9 mouse cellular contexts compared by ENCODE assay signal in genomic region chr8:70223341-70223740, GRCm38 (mm10). TPM values are rescaled to one million over a fixed set of nuclear protein-coding genes. Genes with fewer than 3 reads are reported as not detected.
DNase-seq lines count a peak whose midpoint lies in the region; ATAC-seq and TF ChIP-seq lines count a peak whose summit lies in the region.
"Had no signal": no experiment of that assay in that cellular context is flagged by ENCODE, and none has a peak within 500 bp of the region (broad histone marks: within the 10 kb centered on the region; RNA-seq: fewer than 3 reads in every experiment).

No protein-coding gene starts in this region.

- H3K4me2 ChIP-seq in heart, embryonic 12.5 days, result no peak overlapping the region
- no peak overlapping the region for H3K4me2 ChIP-seq in kidney, postnatal 0 days (ENCODE audit: low read length)
- H3K4me2 ChIP-seq: midbrain, embryonic 12.5 days had no signal

- H3K36me3 ChIP-seq in heart, embryonic 12.5 days, result peaks cover 47% of the 10 kb centered on the region
- peaks cover 12% of the 10 kb centered on the region; the same call in 1 of the 2 replicates for H3K36me3 ChIP-seq in kidney, postnatal 0 days (ENCODE audit: insufficient read depth, low read length)
- H3K36me3 ChIP-seq in small intestine, adult 2 months (ENCODE audit: control insufficient read depth, insufficient read depth, low read length), result peaks cover under 1% of the 10 kb centered on the region; the same call in 1 of the 2 replicates

- no peak overlapping the region for H3K27ac ChIP-seq in heart, embryonic 12.5 days (ENCODE audit: poor library complexity, severe bottlenecking)
- no peak overlapping the region for H3K27ac ChIP-seq in kidney, postnatal 0 days
- H3K27ac ChIP-seq in small intestine, adult 2 months (ENCODE audit: insufficient read depth, low read depth, low read length), result no peak overlapping the region
- H3K27ac ChIP-seq: midbrain, embryonic 12.5 days had no signal

- H3K27me3 ChIP-seq in heart, embryonic 12.5 days (replicated peaks), result no peaks in the 10 kb centered on the region; the same call in 1 of the 2 replicates
- H3K27me3 ChIP-seq in kidney, postnatal 0 days (ENCODE audit: insufficient read depth, low read length), result no peaks in the 10 kb centered on the region
- H3K27me3 ChIP-seq in small intestine, adult 2 months (ENCODE audit: control insufficient read depth, insufficient read depth, low read length), result no peaks in the 10 kb centered on the region
- H3K27me3 ChIP-seq: midbrain, embryonic 12.5 days had no signal

- 49% methylated on average over 6 of the region's 6 CpGs for WGBS in heart, embryonic 12.5 days
- WGBS in kidney, postnatal 0 days, result 46% methylated on average over 6 of the region's 6 CpGs
- WGBS in small intestine, adult 2 months, result 50% methylated on average over 6 of the region's 6 CpGs

- H3K4me3 ChIP-seq in heart, embryonic 12.5 days, result no peak overlapping the region
- H3K4me3 ChIP-seq in kidney, postnatal 0 days (replicated peaks; ENCODE audit: low read depth, low read length), result no peak overlapping the region
- no peak overlapping the region for H3K4me3 ChIP-seq in small intestine, adult 2 months (ENCODE audit: low read depth, low read length)
- H3K4me3 ChIP-seq: midbrain, embryonic 12.5 days had no signal

- peak; percentile 70 for TF ChIP-seq CTCF in kidney, postnatal 0 days (IDR thresholded peaks at IDR 0.05; ENCODE audit: low read depth)
- TF ChIP-seq CTCF in small intestine, adult 2 months (IDR thresholded peaks at IDR 0.05; ENCODE audit: extremely low read depth, insufficient read length, insufficient replicate concordance, low read depth, low read length), result peak; percentile 55; the same call in 1 of the 2 replicates

- DNase-seq in heart, adult 18-20 months, result peak; percentile 57 to 78
- peak; percentile 40 for DNase-seq in right cerebral cortex, postnatal 4 days
- DNase-seq in right cerebral cortex, postnatal 25 days, result no peak
- peak; percentile 65 for DNase-seq in embryo, embryonic 10 days (ENCODE audit: low spot score)
- DNase-seq in kidney, postnatal 0 days (ENCODE audit: low spot score), result peak; percentile 44
- DNase-seq in T-cell, adult 2 months (ENCODE audit: low spot score), result no peak

- H3K9me3 ChIP-seq in heart, embryonic 12.5 days (replicated peaks), result no peaks in the 10 kb centered on the region
- no peaks in the 10 kb centered on the region for H3K9me3 ChIP-seq in kidney, postnatal 0 days (replicated peaks; ENCODE audit: low read length)
- H3K9me3 ChIP-seq: midbrain, embryonic 12.5 days had no signal

- no peak overlapping the region for H3K9ac ChIP-seq in heart, embryonic 12.5 days
- H3K9ac ChIP-seq in kidney, postnatal 0 days (ENCODE audit: low read depth, low read length), result no peak overlapping the region
- H3K9ac ChIP-seq: midbrain, embryonic 12.5 days had no signal

- TF ChIP-seq POLR2A in small intestine, adult 2 months (IDR thresholded peaks at IDR 0.05; ENCODE audit: low read depth, low read length), result no peak

- H3K4me1 ChIP-seq in heart, embryonic 12.5 days (replicated peaks), result peaks cover 16% of the 10 kb centered on the region
- no peaks in the 10 kb centered on the region for H3K4me1 ChIP-seq in kidney, postnatal 0 days (replicated peaks; ENCODE audit: insufficient read depth, low read length)
- H3K4me1 ChIP-seq in small intestine, adult 2 months (ENCODE audit: control insufficient read depth, insufficient read depth, insufficient read length, low read length), result peaks cover 3% of the 10 kb centered on the region; the same call in 1 of the 2 replicates
- H3K4me1 ChIP-seq: midbrain, embryonic 12.5 days had no signal

- no peak for ATAC-seq in heart, embryonic 12.5 days (ENCODE audit: insufficient number of reproducible peaks, low FRiP score)
- ATAC-seq in kidney, postnatal 0 days (replicated peaks; ENCODE audit: low FRiP score, low read depth), result peak; percentile 41; the same call in 1 of the 2 replicates

RNA-seq across cellular contexts. Expression of gene Sugp2, which starts 10.7 kb away (rescaled TPM):
- total RNA-seq in heart, adult 18-20 months (2021), result 10 to 100 TPM; 37.3 to 39.1 TPM
- polyA plus RNA-seq in heart, embryonic 12.5 days (2016; fragmentation: Nextera tagmentation; extraction: Ambion mirVana), result 33.8 and 36.0 TPM in 2 replicates
- 14.0 and 17.1 TPM in 2 replicates for polyA plus RNA-seq in kidney, postnatal 0 days (2015; fragmentation: Nextera tagmentation; extraction: Ambion mirVana)
- polyA plus RNA-seq in small intestine, adult 2 months (2012; rRNA removed), result 8.5 and 23.4 TPM in 2 replicates

RNA-seq across cellular contexts. Expression of gene Armc6, which starts 10.9 kb away (rescaled TPM):
- 1 to 10 TPM; 6.8 to 7.8 TPM for total RNA-seq in heart, adult 18-20 months (2021)
- polyA plus RNA-seq in heart, embryonic 12.5 days (2016; fragmentation: Nextera tagmentation; extraction: Ambion mirVana), result 22.6 and 23.4 TPM in 2 replicates
- polyA plus RNA-seq in kidney, postnatal 0 days (2015; fragmentation: Nextera tagmentation; extraction: Ambion mirVana), result 14.1 and 16.7 TPM in 2 replicates
- 11.6 and 17.9 TPM in 2 replicates for polyA plus RNA-seq in small intestine, adult 2 months (2012; rRNA removed)

RNA-seq across cellular contexts. Expression of gene Slc25a42, which starts 11.2 kb away (rescaled TPM):
- 10 to 100 TPM; 53.5 to 54.8 TPM for total RNA-seq in heart, adult 18-20 months (2021)
- 8.5 and 9.7 TPM in 2 replicates for polyA plus RNA-seq in heart, embryonic 12.5 days (2016; fragmentation: Nextera tagmentation; extraction: Ambion mirVana)
- 5.6 TPM in 2 replicates for polyA plus RNA-seq in kidney, postnatal 0 days (2015; fragmentation: Nextera tagmentation; extraction: Ambion mirVana)
- polyA plus RNA-seq in small intestine, adult 2 months (2012; rRNA removed), result 16.7 and 23.2 TPM in 2 replicates

RNA-seq across cellular contexts. Expression of gene Tmem161a, which starts 51.2 kb away (rescaled TPM):
- total RNA-seq in heart, adult 18-20 months (2021), result 100 to 1,000 TPM in 1 of 2 experiments, 10 to 100 TPM in 1; 90.1 to 101 TPM
- 98.0 and 100 TPM in 2 replicates for polyA plus RNA-seq in heart, embryonic 12.5 days (2016; fragmentation: Nextera tagmentation; extraction: Ambion mirVana)
- 52.3 and 62.4 TPM in 2 replicates for polyA plus RNA-seq in kidney, postnatal 0 days (2015; fragmentation: Nextera tagmentation; extraction: Ambion mirVana)
- polyA plus RNA-seq in small intestine, adult 2 months (2012; rRNA removed), result 66.9 and 89.5 TPM in 2 replicates

RNA-seq across cellular contexts. Expression of gene Homer3, which starts 59.3 kb away (rescaled TPM):
- 1 to 10 TPM; 7.7 to 8.4 TPM for total RNA-seq in heart, adult 18-20 months (2021)
- polyA plus RNA-seq in heart, embryonic 12.5 days (2016; fragmentation: Nextera tagmentation; extraction: Ambion mirVana), result 46.0 and 48.4 TPM in 2 replicates
- 48.9 and 50.0 TPM in 2 replicates for polyA plus RNA-seq in kidney, postnatal 0 days (2015; fragmentation: Nextera tagmentation; extraction: Ambion mirVana)
- 4.8 and 9.4 TPM in 2 replicates for polyA plus RNA-seq in small intestine, adult 2 months (2012; rRNA removed)

Comparison
In these comparisons a context has a peak if more than half of its experiments do, and no peak if none do; other contexts are left out.
1. DNase-seq: peak in heart, adult 18-20 months (2 of 2), right cerebral cortex, postnatal 4 days (single experiment), embryo, embryonic 10 days (single experiment) and kidney, postnatal 0 days (single experiment); none in right cerebral cortex, postnatal 25 days (single experiment) and T-cell, adult 2 months (single experiment).